Mouse (Mus musculus) forebrain, embryonic 10.5 days (tissue): ENCODE measurements around the gene Nr3c2. TPM values are rescaled to one million over a fixed set of nuclear protein-coding genes. Genes with fewer than 3 reads are reported as not detected.

Source experiments
- DNase-seq: peaks from one replicate; pipeline ENCODE4 v3.0.0-alpha.2; 2017; ENCODE audit warnings: low spot score; ENCODE audit errors: extremely low spot score
- H3K27ac ChIP-seq: fragments of 300-500 bp; sonication (generic); 2 replicates; pipeline ENCODE4 v1.5.1; 2016; ENCODE audit warnings: mild to moderate bottlenecking
- H3K27me3 ChIP-seq: fragments of 300-500 bp; sonication (generic); 2 replicates; pipeline ENCODE4 v1.6.1; 2016; ENCODE audit warnings: mild to moderate bottlenecking; ENCODE audit not compliant: poor library complexity, severe bottlenecking
- H3K36me3 ChIP-seq: fragments of 300-500 bp; sonication (generic); replicated peaks from 2 replicates; pipeline ENCODE4 v1.6.1; 2016; ENCODE audit warnings: mild to moderate bottlenecking, moderate library complexity
- H3K4me1 ChIP-seq: fragments of 300-500 bp; sonication (generic); 2 replicates; pipeline ENCODE4 v1.6.1; 2016
- H3K4me3 ChIP-seq: fragments of 300-500 bp; sonication (generic); 2 replicates; pipeline ENCODE4 v1.5.1; 2016; ENCODE audit warnings: mild to moderate bottlenecking, moderate library complexity
- H3K9me3 ChIP-seq: fragments of 300-500 bp; sonication (generic); 2 replicates; pipeline ENCODE4 v1.6.1; 2016; ENCODE audit warnings: mild to moderate bottlenecking, moderate library complexity
- WGBS: fragments of 180-500 bp; shearing (Covaris S2); methylation state at CpG from one replicate; pipeline ENCODE4 v1.1.7; 2016; 5-methylcytosine and 5-hydroxymethylcytosine counted together
- polyA plus RNA-seq: library from polyadenylated mRNA; unstranded; fragments of >200 nt; fragmentation: Nextera tagmentation; extraction: Ambion mirVana; gene quantifications from 2 replicates; pipeline ENCODE4 v1.2.1, GENCODE M21; 2016

Nr3c2 gene
- polyA plus RNA-seq, 1 experiment from 2014 or later = 0.45 TPM

GRCm38 (mm10) chr8:76987876-76988275 lies 88.6 kb downstream of the Nr3c2 start:
- Histone ChIP-seq H3K9me3 (no peaks in the 10 kb centered on the region), H3K4me1 (no peaks in the 10 kb centered on the region), H3K36me3 (no peaks in the 10 kb centered on the region), H3K4me3 (no peak overlapping the region), H3K27ac (no peak overlapping the region), H3K27me3 (no peaks in the 10 kb centered on the region)
- DNase-seq = no peak
- 89% methylated on average over 3 of the region's 3 CpGs for WGBS

- DNase-seq = no peak
- H3K27ac ChIP-seq = no peak overlapping the region
- H3K4me1 ChIP-seq = no peaks in the 10 kb centered on the region
- WGBS = 82% methylated on average over 4 of the region's 4 CpGs
- H3K36me3 ChIP-seq = no peaks in the 10 kb centered on the region
- H3K9me3 ChIP-seq = no peaks in the 10 kb centered on the region
- no peak overlapping the region for H3K4me3 ChIP-seq
- no peaks in the 10 kb centered on the region for H3K27me3 ChIP-seq
Observed at GRCm38 (mm10) chr8:76998276-76998675, 99.0 kb downstream of the Nr3c2 start.

- no peaks in the 10 kb centered on the region for H3K27me3 ChIP-seq
- H3K27ac ChIP-seq = no peak overlapping the region
- no peaks in the 10 kb centered on the region for H3K9me3 ChIP-seq
- no peaks in the 10 kb centered on the region for H3K36me3 ChIP-seq
- H3K4me1 ChIP-seq = peaks cover 7% of the 10 kb centered on the region
- no peak overlapping the region for H3K4me3 ChIP-seq
- WGBS = 84% methylated on average over 10 of the region's 10 CpGs
- no peak for DNase-seq
Observed at GRCm38 (mm10) chr8:77009425-77009824, 110.2 kb downstream of the Nr3c2 start.

GRCm38 (mm10) chr8:77011985-77012384 lies 112.7 kb downstream of the Nr3c2 start:
- Histone ChIP-seq H3K9me3 (no peaks in the 10 kb centered on the region), H3K27ac (no peak overlapping the region), H3K36me3 (no peaks in the 10 kb centered on the region), H3K27me3 (no peaks in the 10 kb centered on the region), H3K4me1 (peaks cover 7% of the 10 kb centered on the region), H3K4me3 (no peak overlapping the region)
- DNase-seq = no peak
- WGBS = 61% methylated on average over 3 of the region's 3 CpGs

GRCm38 (mm10) chr8:77012641-77013040 lies 113.4 kb downstream of the Nr3c2 start:
- Histone ChIP-seq H3K9me3 (no peaks in the 10 kb centered on the region), H3K36me3 (no peaks in the 10 kb centered on the region), H3K27me3 (no peaks in the 10 kb centered on the region), H3K27ac (no peak overlapping the region), H3K4me3 (no peak overlapping the region), H3K4me1 (peaks cover 7% of the 10 kb centered on the region)
- no peak for DNase-seq
- WGBS = 87% methylated on average over 6 of the region's 6 CpGs

GRCm38 (mm10) chr8:77016713-77017112 lies 117.5 kb downstream of the Nr3c2 start:
- Histone ChIP-seq H3K9me3 (no peaks in the 10 kb centered on the region), H3K27me3 (no peaks in the 10 kb centered on the region), H3K4me3 (no peak overlapping the region), H3K36me3 (no peaks in the 10 kb centered on the region), H3K27ac (no peak overlapping the region), H3K4me1 (peaks cover 6% of the 10 kb centered on the region)
- no peak for DNase-seq
- 91% methylated on average over 3 of the region's 3 CpGs for WGBS

GRCm38 (mm10) chr8:77023837-77024710 lies 124.8 kb downstream of the Nr3c2 start:
- no peaks in the 10 kb centered on the region for H3K27me3 ChIP-seq
- H3K4me1 ChIP-seq = no peaks in the 10 kb centered on the region
- no peak for DNase-seq
- no peak overlapping the region for H3K27ac ChIP-seq
- WGBS = 87% methylated on average over 13 of the region's 13 CpGs
- H3K36me3 ChIP-seq = no peaks in the 10 kb centered on the region
- H3K9me3 ChIP-seq = no peaks in the 10 kb centered on the region
- no peak overlapping the region for H3K4me3 ChIP-seq

- 97% methylated on average over 3 of the region's 3 CpGs for WGBS
- H3K36me3 ChIP-seq = no peaks in the 10 kb centered on the region
- H3K4me1 ChIP-seq = no peaks in the 10 kb centered on the region
- no peaks in the 10 kb centered on the region for H3K9me3 ChIP-seq
- DNase-seq = no peak
- H3K4me3 ChIP-seq = no peak overlapping the region
- H3K27me3 ChIP-seq = no peaks in the 10 kb centered on the region
- no peak overlapping the region for H3K27ac ChIP-seq
Observed at GRCm38 (mm10) chr8:77031213-77031612, 132.0 kb downstream of the Nr3c2 start.

- Histone ChIP-seq H3K4me1 (no peaks in the 10 kb centered on the region), H3K9me3 (no peaks in the 10 kb centered on the region), H3K4me3 (no peak overlapping the region), H3K27me3 (no peaks in the 10 kb centered on the region), H3K27ac (no peak overlapping the region), H3K36me3 (no peaks in the 10 kb centered on the region)
- 80% methylated on average over 3 of the region's 3 CpGs for WGBS
- no peak for DNase-seq
Observed at GRCm38 (mm10) chr8:77033706-77034464, 134.6 kb downstream of the Nr3c2 start.

- no peak overlapping the region for H3K27ac ChIP-seq
- H3K27me3 ChIP-seq = no peaks in the 10 kb centered on the region
- no peaks in the 10 kb centered on the region for H3K4me1 ChIP-seq
- H3K4me3 ChIP-seq = no peak overlapping the region
- H3K9me3 ChIP-seq = no peaks in the 10 kb centered on the region
- no peaks in the 10 kb centered on the region for H3K36me3 ChIP-seq
- 93% methylated on average over 7 of the region's 7 CpGs for WGBS
- no peak for DNase-seq
Observed at GRCm38 (mm10) chr8:77034465-77034829, 135.2 kb downstream of the Nr3c2 start.

GRCm38 (mm10) chr8:77041214-77041613 lies 142.0 kb downstream of the Nr3c2 start:
- H3K9me3 ChIP-seq = no peaks in the 10 kb centered on the region
- no peak for DNase-seq
- no peaks in the 10 kb centered on the region for H3K27me3 ChIP-seq
- WGBS = 91% methylated on average over 5 of the region's 5 CpGs
- H3K27ac ChIP-seq = no peak overlapping the region
- H3K4me1 ChIP-seq = peaks cover 4% of the 10 kb centered on the region; the same call in 1 of the 2 replicates
- H3K36me3 ChIP-seq = no peaks in the 10 kb centered on the region
- H3K4me3 ChIP-seq = no peak overlapping the region

GRCm38 (mm10) chr8:77044849-77045248 lies 145.6 kb downstream of the Nr3c2 start:
- no peak overlapping the region for H3K27ac ChIP-seq
- no peak for DNase-seq
- 92% methylated on average over 12 of the region's 12 CpGs for WGBS
- no peaks in the 10 kb centered on the region for H3K36me3 ChIP-seq
- no peaks in the 10 kb centered on the region for H3K27me3 ChIP-seq
- H3K9me3 ChIP-seq = no peaks in the 10 kb centered on the region
- H3K4me3 ChIP-seq = no peak overlapping the region
- H3K4me1 ChIP-seq = peaks cover 4% of the 10 kb centered on the region; the same call in 1 of the 2 replicates

- no peaks in the 10 kb centered on the region for H3K36me3 ChIP-seq
- no peak overlapping the region for H3K27ac ChIP-seq
- no peak overlapping the region for H3K4me3 ChIP-seq
- DNase-seq = no peak
- H3K27me3 ChIP-seq = no peaks in the 10 kb centered on the region
- H3K4me1 ChIP-seq = no peaks in the 10 kb centered on the region
- no peaks in the 10 kb centered on the region for H3K9me3 ChIP-seq
- 79% methylated on average over 1 of the region's 1 CpGs for WGBS
Observed at GRCm38 (mm10) chr8:77045711-77046110, 146.5 kb downstream of the Nr3c2 start.
